Mouse (Mus musculus) heart, embryonic 15.5 days (tissue): ENCODE data around the gene Phlda1. TPM values are rescaled to one million over a fixed set of nuclear protein-coding genes. Genes with fewer than 3 reads are reported as not detected.
A peak's percentile ranks its signal among the peaks of the same experiment; 100 is the strongest.

Experiments
- ATAC-seq: fragments of 200-750 bp; cut with Nextera tagmentation; replicated peaks from 2 replicates; pipeline ENCODE4 v1.8.0; 2017; ENCODE audit warnings: low read depth, moderate TSS enrichment; ENCODE audit not compliant: insufficient number of reproducible peaks, insufficient read depth, low FRiP score
- H3K27ac ChIP-seq: fragments of 300-500 bp; sonication (generic); 2 replicates; pipeline ENCODE4 v1.5.1; 2015; ENCODE audit warnings: mild to moderate bottlenecking, inconsistent platforms
- H3K27me3 ChIP-seq: fragments of 300-500 bp; sonication (generic); 2 replicates; pipeline ENCODE4 v1.6.1; 2015; ENCODE audit warnings: inconsistent platforms
- H3K36me3 ChIP-seq: fragments of 300-500 bp; sonication (generic); 2 replicates; pipeline ENCODE4 v1.6.1; 2015; ENCODE audit warnings: mild to moderate bottlenecking, inconsistent platforms
- H3K4me1 ChIP-seq: fragments of 300-500 bp; sonication (generic); replicated peaks from 2 replicates; pipeline ENCODE4 v1.6.1; 2015; ENCODE audit warnings: inconsistent platforms
- H3K4me2 ChIP-seq: fragments of 300-500 bp; sonication (generic); 2 replicates; pipeline ENCODE4 v1.6.1; 2015; ENCODE audit warnings: inconsistent platforms, mild to moderate bottlenecking, moderate library complexity
- H3K4me3 ChIP-seq: fragments of 300-500 bp; sonication (generic); 2 replicates; pipeline ENCODE4 v1.5.1; 2015; ENCODE audit warnings: mild to moderate bottlenecking, inconsistent platforms
- H3K9ac ChIP-seq: fragments of 300-500 bp; sonication (generic); 2 replicates; pipeline ENCODE4 v1.6.1; 2015; ENCODE audit warnings: mild to moderate bottlenecking, inconsistent platforms
- H3K9me3 ChIP-seq: fragments of 300-500 bp; sonication (generic); replicated peaks from 2 replicates; pipeline ENCODE4 v1.6.1; 2016; ENCODE audit warnings: inconsistent platforms
- WGBS: fragments of 180-500 bp; shearing (Covaris S2); methylation state at CpG from one replicate; pipeline ENCODE4 v1.1.7; 2015; ENCODE audit warnings: mixed read lengths; 5-methylcytosine and 5-hydroxymethylcytosine counted together
- polyA plus RNA-seq: library from polyadenylated mRNA; unstranded; fragments of >200 nt; fragmentation: Nextera tagmentation; extraction: Ambion mirVana; gene quantifications from 2 replicates; pipeline ENCODE4 v1.2.1, GENCODE M21; 2015

The Phlda1 gene
- polyA plus RNA-seq, 1 experiment from 2014 or later: 28.7 TPM

DNA sequence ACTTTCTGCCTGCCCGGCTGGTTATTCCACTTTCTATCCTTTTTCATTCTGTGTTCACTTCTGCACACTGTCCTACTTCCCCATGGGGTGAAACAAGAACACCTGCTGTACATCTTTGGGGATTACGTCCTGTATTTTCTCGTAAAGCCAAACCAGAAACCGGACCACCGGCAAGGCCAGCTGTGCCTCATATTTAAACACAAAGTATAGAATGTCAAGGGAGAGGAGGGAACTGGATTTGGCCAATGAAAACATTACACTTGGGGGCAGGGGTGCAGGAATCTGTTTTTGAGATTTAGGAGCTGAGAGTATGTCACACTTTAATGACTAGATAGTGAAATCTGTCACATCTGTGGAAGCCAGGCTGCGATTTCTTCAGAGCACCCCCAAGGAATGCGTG lies 47.6 kb downstream of the Phlda1 start:
- no peaks in the 10 kb centered on the region for H3K36me3 ChIP-seq
- no peak overlapping the region for H3K9ac ChIP-seq
- no peak overlapping the region for H3K4me2 ChIP-seq
- H3K27ac ChIP-seq: no peak overlapping the region
- no peaks in the 10 kb centered on the region for H3K9me3 ChIP-seq
- 65% methylated on average over 7 of the region's 7 CpGs for WGBS
- no peak overlapping the region for H3K4me3 ChIP-seq
- ATAC-seq: no peak
- peaks cover 10% of the 10 kb centered on the region for H3K4me1 ChIP-seq
- no peaks in the 10 kb centered on the region for H3K27me3 ChIP-seq

DNA sequence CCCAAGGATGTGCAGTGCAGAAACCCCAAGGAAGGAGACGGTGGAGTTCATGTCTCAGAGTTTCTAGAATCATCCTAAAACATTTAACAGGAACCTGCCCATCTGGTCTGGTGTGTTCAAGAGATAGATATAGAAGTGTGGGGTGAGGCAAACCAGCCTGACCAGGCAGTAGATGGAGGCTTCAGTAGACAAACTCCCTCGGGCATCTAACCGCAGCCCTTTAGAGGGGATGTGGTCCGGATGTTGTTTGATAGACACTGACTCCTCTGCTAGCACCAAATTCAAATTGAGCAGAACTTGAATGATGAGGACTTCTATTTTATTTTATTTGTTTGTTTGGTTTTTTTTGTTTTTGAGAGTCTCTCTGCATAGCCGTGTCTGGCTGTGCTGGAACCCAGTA lies 48.6 kb downstream of the Phlda1 start:
- no peak for ATAC-seq
- H3K4me2 ChIP-seq: no peak overlapping the region
- H3K4me3 ChIP-seq: no peak overlapping the region
- peaks cover 19% of the 10 kb centered on the region for H3K4me1 ChIP-seq
- WGBS: 86% methylated on average over 5 of the region's 5 CpGs
- no peak overlapping the region for H3K9ac ChIP-seq
- H3K9me3 ChIP-seq: no peaks in the 10 kb centered on the region
- no peak overlapping the region for H3K27ac ChIP-seq
- H3K27me3 ChIP-seq: no peaks in the 10 kb centered on the region
- no peaks in the 10 kb centered on the region for H3K36me3 ChIP-seq

DNA sequence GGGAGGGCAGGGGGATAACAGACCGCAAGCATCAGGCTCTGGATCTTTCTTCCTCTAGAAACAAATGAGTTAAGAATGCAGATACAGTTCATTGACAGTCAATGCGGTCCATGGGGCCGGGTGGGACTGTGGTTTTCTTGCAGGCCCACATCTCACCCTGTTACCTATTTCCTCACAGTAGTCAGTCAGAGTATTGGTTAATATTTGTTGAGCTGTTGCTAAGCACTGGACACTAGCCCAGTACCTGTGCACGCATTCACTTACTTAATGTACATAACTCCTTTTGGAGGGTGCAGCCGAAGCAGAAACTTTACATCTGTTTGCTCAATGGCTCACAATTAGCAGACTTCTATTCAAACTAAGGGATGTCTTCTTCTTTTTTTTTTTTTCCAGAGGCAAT lies 52.1 kb downstream of the Phlda1 start:
- Histone ChIP-seq H3K27me3 (no peaks in the 10 kb centered on the region), H3K9me3 (no peaks in the 10 kb centered on the region), H3K4me1 (peaks cover 24% of the 10 kb centered on the region), H3K4me2 (no peak overlapping the region), H3K27ac (peak overlapping the region; percentile 64), H3K9ac (no peak overlapping the region), H3K36me3 (no peaks in the 10 kb centered on the region), H3K4me3 (no peak overlapping the region)
- no peak for ATAC-seq
- 77% methylated on average over 5 of the region's 5 CpGs for WGBS

Other genes with a start within 250 kb of the Phlda1 start
- gene Bbs10, start 207.6 kb upstream of the Phlda1 start, polyA plus RNA-seq: 3.4 and 3.6 TPM in 2 replicates
- 110 TPM in 2 replicates for gene Nap1l1, start 33.1 kb upstream of the Phlda1 start, polyA plus RNA-seq